Mouse (Mus musculus): ENCODE data around the gene Rap1gap2.
A peak's percentile ranks its signal among the peaks of the same experiment; 100 is the strongest.

The Rap1gap2 gene

DNA sequence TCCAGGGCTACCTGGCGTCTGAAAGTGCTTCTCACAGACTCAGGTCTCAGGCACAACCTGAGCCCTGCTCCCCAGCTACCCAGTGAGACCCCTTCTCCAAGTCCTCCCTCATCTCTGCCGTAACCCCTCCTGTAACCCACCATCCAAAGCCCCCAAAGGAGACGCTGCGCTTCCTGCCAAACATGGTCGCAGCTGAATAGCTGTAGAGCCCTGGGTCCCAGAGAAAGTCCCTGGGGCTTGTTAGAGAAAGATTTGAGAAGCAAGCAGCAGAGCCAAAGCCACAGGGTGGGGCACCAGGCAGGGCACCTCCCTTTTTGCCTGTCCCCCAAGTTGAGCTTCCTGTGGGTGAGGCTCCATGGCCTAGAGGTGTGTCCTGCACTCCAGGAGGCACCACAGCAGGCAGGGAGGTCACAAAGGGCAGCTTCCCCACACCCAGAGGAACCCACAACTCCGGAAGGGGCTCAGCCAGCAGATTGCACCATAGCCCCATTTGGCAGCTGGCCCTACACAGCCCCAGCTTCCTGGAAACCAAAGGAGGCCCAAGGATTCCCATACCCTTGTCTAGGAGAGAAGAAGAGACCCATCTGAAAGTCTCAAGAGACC lies 38.2 kb downstream of the Rap1gap2 start:
- no peak for DNase-seq

DNA sequence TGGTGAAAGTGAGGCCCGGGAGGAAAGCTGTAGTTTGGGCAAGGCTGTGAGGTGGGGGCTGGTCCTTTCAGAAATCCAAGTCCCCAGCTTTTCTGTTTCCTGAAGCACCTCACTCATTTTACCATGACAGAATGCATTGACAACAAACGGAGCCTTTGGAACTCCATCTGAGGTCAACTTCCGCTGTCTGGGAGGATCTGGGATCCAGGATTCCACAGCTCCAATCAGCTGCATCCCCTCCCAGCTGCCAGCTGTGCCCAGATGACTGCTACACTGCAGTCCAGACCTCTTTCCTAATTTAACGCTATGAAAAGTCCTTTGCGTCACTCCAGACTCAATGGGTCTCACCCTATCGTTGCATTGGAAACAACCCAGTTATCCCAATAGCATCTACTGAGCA lies 41.0 kb downstream of the Rap1gap2 start:
- DNase-seq = no peak

DNA sequence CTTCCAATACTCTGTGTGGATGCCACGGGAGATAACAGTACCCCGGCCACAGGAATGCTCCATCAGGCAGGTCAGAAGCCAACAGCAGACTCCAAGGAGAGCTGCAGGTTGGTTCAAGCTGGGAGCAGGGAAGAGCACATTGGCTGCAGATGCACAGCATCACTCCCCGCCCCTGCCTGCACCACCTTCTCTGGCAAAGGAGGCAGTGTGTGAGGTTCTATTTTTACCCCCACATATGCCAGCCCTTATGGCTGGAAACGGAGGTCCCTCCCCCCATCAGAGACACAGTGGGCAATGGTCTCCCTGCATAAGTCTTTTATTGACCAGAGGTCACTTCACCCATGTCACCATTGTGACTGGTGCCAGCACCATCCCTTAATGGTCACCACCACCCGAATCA lies 42.3 kb downstream of the Rap1gap2 start:
- DNase-seq = no peak

GRCm38 (mm10) chr11:74568004-74568403 lies 42.7 kb downstream of the Rap1gap2 start:
- no peak for DNase-seq

DNA sequence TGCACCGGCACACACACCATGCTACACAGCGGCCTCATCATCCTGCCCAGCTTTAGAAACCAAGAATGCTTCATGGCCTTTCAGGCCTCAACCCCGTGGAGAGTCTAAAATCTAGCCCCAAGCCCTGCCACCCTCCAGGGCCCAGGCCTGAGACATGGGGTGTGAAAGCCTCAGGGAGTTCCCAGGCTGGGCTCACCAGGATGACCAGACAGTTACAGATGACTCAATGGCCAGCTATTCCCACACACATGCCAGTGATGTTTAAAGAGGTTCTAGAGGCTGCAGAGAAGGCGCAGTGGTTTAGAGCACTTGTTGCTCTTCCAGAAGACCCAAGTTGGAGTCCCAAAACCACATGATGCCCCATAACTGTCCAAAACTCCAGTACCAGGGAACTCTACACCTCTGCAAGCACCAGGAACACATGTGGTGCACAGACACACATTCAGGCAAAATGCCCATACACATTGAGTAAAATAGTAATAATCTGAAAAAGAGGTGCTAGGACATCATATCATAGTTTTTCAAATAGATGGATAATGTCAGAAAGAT lies 44.3 kb downstream of the Rap1gap2 start:
- DNase-seq = no peak

- no peak for DNase-seq
These were observed 49.3 kb downstream of the Rap1gap2 start for GRCm38 (mm10) chr11:74561392-74561791.

DNA sequence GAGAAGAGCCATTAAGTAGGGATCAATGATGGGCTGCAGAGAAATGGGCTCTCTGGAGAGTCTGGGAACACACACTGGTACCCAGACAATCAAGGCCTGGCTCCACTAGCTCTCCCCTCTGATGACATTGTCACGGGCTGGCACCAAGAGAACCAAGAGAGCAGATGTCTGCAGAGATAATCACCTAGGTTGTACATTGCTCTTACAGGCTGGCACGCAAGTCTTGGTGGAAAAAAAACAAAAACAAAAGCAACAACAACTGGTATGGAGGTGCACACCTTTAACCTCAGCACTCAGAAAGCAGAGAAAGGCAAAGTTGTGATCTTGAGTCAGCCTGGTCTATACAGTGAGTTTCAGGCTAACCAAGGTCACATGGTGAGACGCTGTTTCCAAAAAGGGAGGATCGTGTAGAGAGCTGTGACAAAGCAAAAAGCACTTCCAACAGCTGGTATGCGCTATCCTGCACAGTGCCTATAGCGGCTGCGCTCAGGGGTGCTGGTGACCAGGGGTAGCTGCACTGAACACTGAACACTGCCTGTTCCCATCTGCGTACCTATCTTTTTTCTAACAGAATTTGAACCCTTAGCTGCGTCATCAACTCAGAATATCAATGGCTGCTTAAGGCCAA lies 50.0 kb downstream of the Rap1gap2 start:
- DNase-seq = no peak

DNA sequence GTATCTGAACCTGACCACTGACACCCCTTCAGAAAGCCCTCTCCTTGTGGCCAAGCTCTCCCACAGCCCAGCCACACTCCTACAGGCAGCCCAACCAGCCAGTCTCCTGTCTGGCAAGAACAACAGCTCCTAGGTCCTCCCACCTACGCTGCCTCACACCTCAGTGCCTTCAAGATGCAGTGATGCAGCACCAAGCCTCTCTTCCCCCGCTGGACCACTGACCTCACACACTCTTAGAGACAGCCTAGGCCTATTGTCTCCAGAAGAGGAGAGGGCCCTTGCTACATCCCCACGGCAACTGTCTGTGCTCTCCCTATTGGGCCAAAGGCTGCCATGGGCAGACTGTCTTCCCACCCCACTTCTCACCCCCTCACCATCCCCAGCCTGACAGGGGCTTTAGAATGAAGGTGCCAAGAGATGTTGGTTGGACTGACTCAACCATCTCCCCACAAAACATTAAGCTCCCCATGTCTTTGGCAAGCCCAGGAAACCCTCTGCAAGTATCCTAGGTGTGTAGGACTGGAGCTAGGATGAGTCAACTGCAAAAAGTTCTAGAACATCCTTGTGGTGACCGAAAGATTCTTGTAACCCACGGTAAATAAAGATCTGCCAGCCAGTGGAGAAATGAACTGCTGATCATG lies 50.8 kb downstream of the Rap1gap2 start:
- DNase-seq = no peak

GRCm38 (mm10) chr11:74558933-74559332 lies 51.8 kb downstream of the Rap1gap2 start:
- DNase-seq = no peak

- no peak for DNase-seq
These were observed 53.1 kb downstream of the Rap1gap2 start for GRCm38 (mm10) chr11:74557456-74558230.

- DNase-seq = peak; percentile 78
These were observed 54.9 kb downstream of the Rap1gap2 start for GRCm38 (mm10) chr11:74555716-74556374.

GRCm38 (mm10) chr11:74554683-74555341 lies 55.9 kb downstream of the Rap1gap2 start:
- DNase-seq = no peak

DNA sequence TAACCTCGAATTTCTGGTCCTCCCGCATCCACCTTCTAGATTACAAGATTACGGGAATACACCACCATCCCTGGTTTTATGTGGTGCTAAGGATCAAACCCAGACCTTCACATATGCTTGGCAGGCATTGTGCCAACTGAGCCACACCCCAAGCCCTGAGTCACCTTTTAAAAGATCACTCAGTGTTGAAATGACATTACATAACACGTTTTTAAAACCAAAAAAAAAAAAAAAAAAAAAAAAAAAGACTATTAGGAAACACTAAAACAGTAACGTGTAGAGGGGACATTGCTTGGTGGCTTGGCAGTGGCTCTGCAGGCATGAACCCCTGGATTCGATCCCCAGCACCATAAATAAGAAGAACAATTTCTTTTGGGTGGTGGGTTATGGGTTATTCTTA lies 59.1 kb downstream of the Rap1gap2 start:
- no peak for DNase-seq

GRCm38 (mm10) chr11:74550615-74551102 lies 60.1 kb downstream of the Rap1gap2 start:
- DNase-seq = peak; percentile 40

GRCm38 (mm10) chr11:74548781-74549382 lies 61.8 kb downstream of the Rap1gap2 start:
- DNase-seq = no peak

GRCm38 (mm10) chr11:74546933-74547694 lies 63.6 kb downstream of the Rap1gap2 start:
- DNase-seq = peak; percentile 76

- peak; percentile 66 for DNase-seq
These were observed 64.5 kb downstream of the Rap1gap2 start for GRCm38 (mm10) chr11:74546165-74546564.

- no peak for DNase-seq
These were observed 65.2 kb downstream of the Rap1gap2 start for GRCm38 (mm10) chr11:74545560-74545959.

GRCm38 (mm10) chr11:74537352-74537751 lies 73.4 kb downstream of the Rap1gap2 start:
- no peak for DNase-seq

DNA sequence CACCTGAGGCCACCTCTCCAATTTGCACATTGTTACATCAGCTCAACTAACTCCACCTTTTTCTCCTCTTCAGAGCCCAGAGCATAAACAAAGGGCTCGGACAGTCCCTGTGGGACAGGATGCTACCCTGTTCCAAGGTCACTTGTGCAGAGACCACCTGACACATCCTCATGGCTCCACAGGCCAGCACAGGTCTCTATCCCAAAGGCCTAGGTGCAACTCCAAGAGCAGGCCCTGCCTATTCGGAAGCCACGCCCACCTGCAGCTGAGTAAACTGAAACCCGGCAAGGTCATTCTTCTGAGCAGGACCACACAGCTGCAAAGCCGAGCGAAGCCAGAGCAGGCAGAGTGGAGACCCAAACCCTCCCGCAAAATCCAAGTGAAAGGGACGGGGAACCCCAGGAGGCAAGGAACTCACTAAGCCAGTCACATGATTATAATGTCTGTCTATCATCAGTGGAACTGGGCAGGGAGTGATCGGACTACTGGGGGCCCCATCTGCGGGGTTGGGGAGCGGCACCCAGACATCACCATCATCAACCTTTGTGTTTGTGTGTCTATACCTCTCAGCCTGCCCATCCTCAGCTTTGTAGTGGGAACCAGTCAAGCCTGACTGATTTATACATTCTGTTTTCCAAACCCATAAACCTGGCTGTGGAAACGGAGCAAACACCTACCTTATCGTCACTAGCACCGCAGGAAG lies 74.4 kb downstream of the Rap1gap2 start:
- DNase-seq = no peak

All from thymus, postnatal 4 days (tissue).